Mouse (Mus musculus) E14TG2a.4 (cell line): ENCODE measurements around the gene Slc24a3.

Experiments used
- CTCF ChIP-seq: conservative IDR thresholded peaks from 2 replicates; pipeline ENCODE4 v1.5.1; 2014; ENCODE audit warnings: low read length
- NANOG ChIP-seq: IDR thresholded peaks from 2 replicates; pipeline ENCODE4 v1.6.1; 2014; ENCODE audit warnings: borderline replicate concordance, low read length, mixed read lengths

GRCm38 (mm10) chr2:145675756-145676543 is 508.4 kb downstream of the Slc24a3 start:
- TF ChIP-seq CTCF: no peak
- no peak for TF ChIP-seq NANOG
